Mouse (Mus musculus) CH12.LX (cell line): Measurements from ENCODE around the gene Ddx46.

ENCODE experiments used
- CTCF ChIP-seq, 2 experiments: IDR thresholded peaks in 1 of 2; conservative IDR thresholded peaks in 1 of 2; 2 replicates each; pipeline ENCODE4 v1.5.1; 2011 to 2012; ENCODE audit warnings: low read depth in 2 of 2, low read length in 2 of 2, improper control_type of control experiment in 1 of 2, inconsistent platforms in 1 of 2, mild to moderate bottlenecking in 1 of 2, moderate library complexity in 1 of 2
- ETS1 ChIP-seq: conservative IDR thresholded peaks from 2 replicates; pipeline ENCODE4 v1.6.1; 2012; ENCODE audit warnings: low read depth, mild to moderate bottlenecking, inconsistent platforms, low read length, improper control_type of control experiment, moderate library complexity
- HCFC1 ChIP-seq: IDR thresholded peaks from 2 replicates; pipeline ENCODE4 v1.6.1; 2012; ENCODE audit warnings: low read depth, mild to moderate bottlenecking, inconsistent platforms, low read length, improper control_type of control experiment
- JUN ChIP-seq: IDR thresholded peaks from 2 replicates; pipeline ENCODE4 v1.6.1; 2011; ENCODE audit warnings: low read depth, mild to moderate bottlenecking, low read length, improper control_type of control experiment, moderate library complexity; ENCODE audit not compliant: insufficient read depth
- MAX ChIP-seq: IDR thresholded peaks from 2 replicates; pipeline ENCODE4 v1.6.1; 2011; ENCODE audit warnings: low read length, improper control_type of control experiment
- MAZ ChIP-seq: IDR thresholded peaks from 2 replicates; pipeline ENCODE4 v1.6.1; 2012; ENCODE audit warnings: low read depth, mild to moderate bottlenecking, inconsistent platforms, low read length, improper control_type of control experiment, moderate library complexity
- RAD21 ChIP-seq: IDR thresholded peaks from 2 replicates; pipeline ENCODE4 v1.6.1; 2011; ENCODE audit warnings: low read depth, mild to moderate bottlenecking, low read length, improper control_type of control experiment, moderate library complexity
- RCOR1 ChIP-seq: conservative IDR thresholded peaks from 2 replicates; pipeline ENCODE4 v1.6.1; 2012; ENCODE audit warnings: low read depth, mild to moderate bottlenecking, inconsistent platforms, low read length, improper control_type of control experiment
- UBTF ChIP-seq: IDR thresholded peaks from 2 replicates; pipeline ENCODE4 v1.6.1; 2012; ENCODE audit warnings: low read depth, mild to moderate bottlenecking, inconsistent platforms, low read length, improper control_type of control experiment, moderate library complexity

GRCm38 (mm10) chr13:55611996-55612395, 22.8 kb upstream of the Ddx46 start:
- no peak for TF ChIP-seq MAZ
- TF ChIP-seq CTCF (conservative IDR thresholded peaks at IDR 0.05 in 1 of 2, IDR thresholded peaks at IDR 0.05 in 1 of 2; ENCODE audit: low read depth in 2 of 2, low read length in 2 of 2) = no peak
- no peak for TF ChIP-seq HCFC1
- TF ChIP-seq JUN = no peak
- no peak for TF ChIP-seq ETS1
- TF ChIP-seq RAD21 = no peak
- TF ChIP-seq MAX = no peak
- no peak for TF ChIP-seq UBTF
- no peak for TF ChIP-seq RCOR1
